Mouse (Mus musculus) liver, embryonic 15.5 days (tissue): Measurements from ENCODE around the gene Aldh3b3. TPM values are rescaled to one million over a fixed set of nuclear protein-coding genes. Genes with fewer than 3 reads are reported as not detected.
"Not testable (repeated sequence)": the region's sequence is repeated elsewhere in the genome, so short reads cannot be mapped to it uniquely, and the experiment has no call there.

ENCODE experiments used
- ATAC-seq: fragments of 200-750 bp; cut with Nextera tagmentation; 2 replicates; pipeline ENCODE4 v1.8.0; 2017; ENCODE audit warnings: moderate number of reproducible peaks, mild to moderate bottlenecking, moderate library complexity; ENCODE audit not compliant: insufficient read depth
- H3K27ac ChIP-seq: fragments of 300-500 bp; sonication (generic); replicated peaks from 2 replicates; pipeline ENCODE4 v1.5.1; 2015; ENCODE audit warnings: mild to moderate bottlenecking, inconsistent platforms
- H3K27me3 ChIP-seq: fragments of 300-500 bp; sonication (generic); 2 replicates; pipeline ENCODE4 v1.6.1; 2015; ENCODE audit warnings: mild to moderate bottlenecking, inconsistent platforms
- H3K36me3 ChIP-seq: fragments of 300-500 bp; sonication (generic); replicated peaks from 2 replicates; pipeline ENCODE4 v1.6.1; 2015; ENCODE audit warnings: moderate library complexity, mild to moderate bottlenecking, inconsistent platforms
- H3K4me1 ChIP-seq: fragments of 300-500 bp; sonication (generic); replicated peaks from 2 replicates; pipeline ENCODE4 v1.6.1; 2015; ENCODE audit warnings: inconsistent platforms
- H3K4me2 ChIP-seq: fragments of 300-500 bp; sonication (generic); 2 replicates; pipeline ENCODE4 v1.6.1; 2015; ENCODE audit warnings: moderate library complexity, mild to moderate bottlenecking, inconsistent platforms
- H3K4me3 ChIP-seq: fragments of 300-500 bp; sonication (generic); replicated peaks from 2 replicates; pipeline ENCODE4 v1.5.1; 2015; ENCODE audit warnings: mild to moderate bottlenecking, inconsistent platforms
- H3K9ac ChIP-seq: fragments of 300-500 bp; sonication (generic); 2 replicates; pipeline ENCODE4 v1.6.1; 2015; ENCODE audit warnings: moderate library complexity, mild to moderate bottlenecking, inconsistent platforms
- H3K9me3 ChIP-seq: fragments of 300-500 bp; sonication (generic); replicated peaks from 2 replicates; pipeline ENCODE4 v1.6.1; 2016; ENCODE audit warnings: inconsistent platforms
- WGBS: fragments of 180-500 bp; shearing (Covaris S2); methylation state at CpG from one replicate; pipeline ENCODE4 v1.1.7; 2015; ENCODE audit warnings: mixed read lengths; ENCODE audit not compliant: insufficient replicate concordance; 5-methylcytosine and 5-hydroxymethylcytosine counted together
- polyA plus RNA-seq: library from polyadenylated mRNA; unstranded; fragments of >200 nt; fragmentation: Nextera tagmentation; extraction: Ambion mirVana; gene quantifications from 2 replicates; pipeline ENCODE4 v1.2.1, GENCODE M21; 2015

Aldh3b3 gene
- polyA plus RNA-seq, 1 experiment from 2014 or later: 0.03 TPM

- not testable (repeated sequence) for H3K9ac ChIP-seq, H3K36me3 ChIP-seq, H3K27me3 ChIP-seq, H3K4me2 ChIP-seq, H3K9me3 ChIP-seq, H3K27ac ChIP-seq, H3K4me3 ChIP-seq, ATAC-seq
- WGBS: 75% methylated on average over 6 of the region's 6 CpGs
- H3K4me1 ChIP-seq: peaks cover 18% of the 10 kb centered on the region
These were observed 16.2 kb downstream of the Aldh3b3 start for GRCm38 (mm10) chr19:3974608-3975007.

- no peak for ATAC-seq
- no peak overlapping the region for H3K4me2 ChIP-seq
- 55% methylated on average over 2 of the region's 2 CpGs for WGBS
- 0 out of 2 replicates have a peak, but pooled peaks cover 2% of the 10 kb centered on the region for H3K27me3 ChIP-seq
- H3K4me1 ChIP-seq: peaks cover 18% of the 10 kb centered on the region
- no peak overlapping the region for H3K9ac ChIP-seq
- no peak overlapping the region for H3K27ac ChIP-seq
- H3K36me3 ChIP-seq: no peaks in the 10 kb centered on the region
- no peak overlapping the region for H3K4me3 ChIP-seq
- H3K9me3 ChIP-seq: no peaks in the 10 kb centered on the region
These were observed 17.4 kb downstream of the Aldh3b3 start for GRCm38 (mm10) chr19:3975866-3976265.

GRCm38 (mm10) chr19:3980309-3980708 is 21.9 kb downstream of the Aldh3b3 start:
- Histone ChIP-seq H3K4me3 (no peak overlapping the region), H3K4me2 (no peak overlapping the region), H3K4me1 (peaks cover 5% of the 10 kb centered on the region), H3K36me3 (no peaks in the 10 kb centered on the region), H3K27ac (no peak overlapping the region), H3K27me3 (0 out of 2 replicates have a peak, but pooled peaks cover 7% of the 10 kb centered on the region), H3K9ac (no peak overlapping the region), H3K9me3 (no peaks in the 10 kb centered on the region)
- 15% methylated on average over 4 of the region's 4 CpGs for WGBS
- ATAC-seq: peak; percentile 30; the same call in 1 of the 2 replicates

GRCm38 (mm10) chr19:3980917-3981316 is 22.5 kb downstream of the Aldh3b3 start:
- Histone ChIP-seq H3K9me3 (no peaks in the 10 kb centered on the region), H3K36me3 (no peaks in the 10 kb centered on the region)
- ATAC-seq: no peak

GRCm38 (mm10) chr19:3983527-3984200 is 25.2 kb downstream of the Aldh3b3 start:
- whole genome bisulfite sequencing: 63% methylated on average over 9 of the region's 9 CpGs
- Histone ChIP-seq H3K27ac (no peak overlapping the region), H3K9ac (no peak overlapping the region), H3K27me3 (0 out of 2 replicates have a peak, but pooled peaks cover 7% of the 10 kb centered on the region), H3K36me3 (no peaks in the 10 kb centered on the region), H3K4me3 (no peak overlapping the region), H3K4me2 (no peak overlapping the region), H3K9me3 (no peaks in the 10 kb centered on the region), H3K4me1 (peaks cover 32% of the 10 kb centered on the region)
- no peak for ATAC-seq

More at GRCm38 (mm10) chr19:3980917-3981316, 22.5 kb downstream of the Aldh3b3 start:
- H3K9ac ChIP-seq: no peak overlapping the region
- peaks cover 11% of the 10 kb centered on the region for H3K4me1 ChIP-seq
- H3K4me3 ChIP-seq: no peak overlapping the region
- 64% methylated on average over 9 of the region's 9 CpGs for WGBS
- H3K27ac ChIP-seq: no peak overlapping the region
- no peak overlapping the region for H3K4me2 ChIP-seq
- 0 out of 2 replicates have a peak, but pooled peaks cover 7% of the 10 kb centered on the region for H3K27me3 ChIP-seq

GRCm38 (mm10) chr19:3985261-3985681 is 26.8 kb downstream of the Aldh3b3 start:
- WGBS: 16% methylated on average over 8 of the region's 8 CpGs
- peaks cover 32% of the 10 kb centered on the region for H3K4me1 ChIP-seq
- peak; percentile 9; the same call in 1 of the 2 replicates for ATAC-seq
- no peak overlapping the region for H3K4me2 ChIP-seq
- no peaks in the 10 kb centered on the region for H3K36me3 ChIP-seq
- H3K9me3 ChIP-seq: no peaks in the 10 kb centered on the region
- H3K27ac ChIP-seq: peak overlapping the region; percentile 51
- no peak overlapping the region for H3K4me3 ChIP-seq
- H3K9ac ChIP-seq: no peak overlapping the region
- H3K27me3 ChIP-seq: 0 out of 2 replicates have a peak, but pooled peaks cover 7% of the 10 kb centered on the region

- H3K4me2 ChIP-seq: peak within 1 kb of the TSS; percentile 24
- 0 out of 2 replicates have a peak within 1 kb of the TSS, but pooled peaks have one; percentile 14 for H3K4me3 ChIP-seq
- 8% methylated on average over 8 of the region's 8 CpGs for WGBS
- ATAC-seq: peak; percentile 72
- H3K27ac ChIP-seq: peak within 1 kb of the TSS; percentile 51
- H3K9ac ChIP-seq: no peak within 1 kb of the TSS
- 0 out of 2 replicates have a peak, but pooled peaks cover 5% of the 10 kb centered on the region for H3K27me3 ChIP-seq
- H3K4me1 ChIP-seq: peaks cover 32% of the 10 kb centered on the region
- no peaks in the 10 kb centered on the region for H3K36me3 ChIP-seq
- H3K9me3 ChIP-seq: no peaks in the 10 kb centered on the region
These were observed 27.9 kb downstream of the Aldh3b3 start, which contains the start of gene Acy3 for GRCm38 (mm10) chr19:3986334-3986733. Gene Acy3, plus strand, starts transcription at chr19:3986570.

- ATAC-seq: no peak
- no peak overlapping the region for H3K4me3 ChIP-seq
- peaks cover 35% of the 10 kb centered on the region for H3K4me1 ChIP-seq
- 80% methylated on average over 14 of the region's 14 CpGs for WGBS
- no peaks in the 10 kb centered on the region for H3K9me3 ChIP-seq
- no peak overlapping the region for H3K9ac ChIP-seq
- no peak overlapping the region for H3K4me2 ChIP-seq
- no peak overlapping the region for H3K27ac ChIP-seq
- 0 out of 2 replicates have a peak, but pooled peaks cover 13% of the 10 kb centered on the region for H3K27me3 ChIP-seq
- no peaks in the 10 kb centered on the region for H3K36me3 ChIP-seq
These were observed 29.6 kb downstream of the Aldh3b3 start for GRCm38 (mm10) chr19:3988066-3988465.

GRCm38 (mm10) chr19:3988750-3989149 is 30.3 kb downstream of the Aldh3b3 start:
- WGBS: 82% methylated on average over 4 of the region's 4 CpGs
- Histone ChIP-seq H3K27me3 (0 out of 2 replicates have a peak, but pooled peaks cover 13% of the 10 kb centered on the region), H3K27ac (no peak overlapping the region), H3K4me1 (peaks cover 35% of the 10 kb centered on the region), H3K9me3 (no peaks in the 10 kb centered on the region), H3K4me2 (no peak overlapping the region), H3K9ac (no peak overlapping the region), H3K4me3 (no peak overlapping the region), H3K36me3 (no peaks in the 10 kb centered on the region)
- no peak for ATAC-seq

GRCm38 (mm10) chr19:3990804-3991203 is 32.4 kb downstream of the Aldh3b3 start:
- Histone ChIP-seq H3K27ac (no peak overlapping the region), H3K9me3 (no peaks in the 10 kb centered on the region), H3K27me3 (0 out of 2 replicates have a peak, but pooled peaks cover 9% of the 10 kb centered on the region), H3K36me3 (no peaks in the 10 kb centered on the region), H3K4me2 (no peak overlapping the region), H3K9ac (no peak overlapping the region), H3K4me1 (peaks cover 25% of the 10 kb centered on the region), H3K4me3 (no peak overlapping the region)
- 66% methylated on average over 6 of the region's 6 CpGs for WGBS
- no peak for ATAC-seq

GRCm38 (mm10) chr19:3991562-3991961 is 33.1 kb downstream of the Aldh3b3 start:
- Histone ChIP-seq H3K36me3 (no peaks in the 10 kb centered on the region), H3K9ac (no peak overlapping the region)

More at GRCm38 (mm10) chr19:3991562-3991961, 33.1 kb downstream of the Aldh3b3 start:
- no peak for ATAC-seq
- Histone ChIP-seq H3K9me3 (no peaks in the 10 kb centered on the region), H3K4me1 (peaks cover 17% of the 10 kb centered on the region), H3K4me3 (no peak overlapping the region), H3K27me3 (0 out of 2 replicates have a peak, but pooled peaks cover 9% of the 10 kb centered on the region), H3K27ac (no peak overlapping the region), H3K4me2 (no peak overlapping the region)
- 87% methylated on average over 3 of the region's 3 CpGs for WGBS
